Mouse (Mus musculus) embryonic fibroblast, embryonic 13.5 days (primary cell): ENCODE data around the gene Ctdsp2. TPM values are rescaled to one million over a fixed set of nuclear protein-coding genes. Genes with fewer than 3 reads are reported as not detected.

Experiments
- H3K27ac ChIP-seq: 2 replicates; pipeline ENCODE4 v1.5.1; 2012; ENCODE audit warnings: low read length, control low read depth, inconsistent platforms; ENCODE audit not compliant: insufficient read depth
- H3K4me1 ChIP-seq: 2 replicates; pipeline ENCODE4 v1.6.1; 2011; ENCODE audit warnings: low read length; ENCODE audit not compliant: control insufficient read depth, insufficient read depth
- H3K4me3 ChIP-seq: 2 replicates; pipeline ENCODE4 v1.5.1; 2011; ENCODE audit warnings: mild to moderate bottlenecking, control low read depth, low read length; ENCODE audit not compliant: insufficient read depth
- CTCF ChIP-seq: IDR thresholded peaks from 2 replicates; pipeline ENCODE4 v1.5.1; 2011; ENCODE audit warnings: mild to moderate bottlenecking, control low read depth, low read length, moderate library complexity, borderline replicate concordance; ENCODE audit not compliant: insufficient read depth
- POLR2A ChIP-seq: IDR thresholded peaks from 2 replicates; pipeline ENCODE4 v1.6.1; 2011; ENCODE audit warnings: low read depth, mild to moderate bottlenecking, control low read depth, low read length, moderate library complexity
- polyA plus RNA-seq: library from polyadenylated mRNA; stranded (reverse); fragments of >200 nt; gene quantifications from 2 replicates; pipeline ENCODE4 v1.2.4, GENCODE M21; 2011; ENCODE audit warnings: low read depth; ENCODE audit not compliant: missing spikeins, insufficient read length

Ctdsp2 gene
- polyA plus RNA-seq, 1 experiment, result 208 TPM

DNA sequence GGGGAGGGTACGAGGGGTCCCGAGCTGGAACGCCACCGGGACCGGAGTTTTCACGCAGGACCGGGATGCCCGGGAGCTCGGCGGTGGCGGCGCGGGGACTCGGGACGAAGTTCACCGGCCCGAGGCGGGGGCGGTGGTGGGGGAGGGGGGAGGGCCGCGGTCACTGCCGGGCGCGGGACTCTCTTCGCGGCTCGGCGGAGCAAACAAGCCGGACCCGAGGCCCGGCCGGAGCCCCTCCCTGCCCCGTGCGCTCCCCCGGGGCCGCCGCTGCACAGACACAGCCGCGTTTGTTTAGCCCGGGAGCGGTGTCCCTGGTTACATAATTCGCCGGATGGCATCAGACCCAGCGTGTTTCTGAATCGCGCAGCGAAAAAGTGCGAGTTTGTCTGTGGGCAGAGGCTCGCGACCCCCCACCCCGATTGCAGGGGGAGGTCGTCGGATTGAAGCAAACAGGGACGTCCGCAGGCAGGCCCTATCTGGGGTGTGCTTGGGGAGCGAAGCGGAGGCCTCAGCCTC is 1.2 kb downstream of the Ctdsp2 start:
- Histone ChIP-seq H3K4me1 (peaks cover 23% of the 10 kb centered on the region), H3K4me3 (peak overlapping the region; percentile 91), H3K27ac (peak overlapping the region; percentile 98)
- TF ChIP-seq CTCF (no peak), POLR2A (0 out of 2 replicates have a peak, but pooled peaks have one; percentile 9)

DNA sequence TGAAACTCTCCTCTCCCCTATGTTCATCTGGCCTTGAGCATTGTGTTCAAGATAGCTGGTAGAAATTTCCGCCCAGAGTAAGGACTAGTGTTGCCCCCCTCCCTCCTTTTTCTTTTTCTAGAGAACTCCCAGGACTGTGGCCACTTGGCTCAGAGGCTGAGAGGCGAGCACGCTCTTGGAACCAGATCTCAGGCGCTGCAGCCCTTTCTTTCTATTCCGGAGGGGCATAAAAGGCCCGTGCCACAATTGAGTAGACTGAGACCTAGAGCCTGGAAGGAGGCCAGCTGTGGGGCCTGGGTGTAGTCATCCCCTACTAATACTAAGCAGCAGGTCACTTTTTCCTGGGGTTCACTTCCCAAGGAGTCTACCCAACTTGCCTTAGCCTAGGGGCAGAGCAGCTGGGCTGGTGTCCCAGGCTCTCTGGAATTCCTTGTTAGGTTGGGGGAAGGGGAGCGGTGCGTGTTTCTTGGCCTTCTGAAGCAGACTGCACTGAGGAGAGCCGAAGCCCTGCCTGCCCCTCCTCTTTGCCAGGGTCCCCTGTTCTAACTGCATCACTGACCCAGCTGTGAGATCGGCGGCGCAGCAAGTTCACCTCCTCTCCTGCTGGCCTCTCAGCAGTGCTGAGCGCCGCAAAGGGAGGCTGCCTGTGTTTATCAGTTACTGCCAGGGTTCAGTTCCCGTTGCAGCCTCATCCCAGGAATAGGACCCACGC is 1.9 kb downstream of the Ctdsp2 start:
- peak overlapping the region; percentile 88 for H3K27ac ChIP-seq
- peaks cover 23% of the 10 kb centered on the region for H3K4me1 ChIP-seq
- peak overlapping the region; percentile 91 for H3K4me3 ChIP-seq
- TF ChIP-seq CTCF (no peak), POLR2A (no peak)

DNA sequence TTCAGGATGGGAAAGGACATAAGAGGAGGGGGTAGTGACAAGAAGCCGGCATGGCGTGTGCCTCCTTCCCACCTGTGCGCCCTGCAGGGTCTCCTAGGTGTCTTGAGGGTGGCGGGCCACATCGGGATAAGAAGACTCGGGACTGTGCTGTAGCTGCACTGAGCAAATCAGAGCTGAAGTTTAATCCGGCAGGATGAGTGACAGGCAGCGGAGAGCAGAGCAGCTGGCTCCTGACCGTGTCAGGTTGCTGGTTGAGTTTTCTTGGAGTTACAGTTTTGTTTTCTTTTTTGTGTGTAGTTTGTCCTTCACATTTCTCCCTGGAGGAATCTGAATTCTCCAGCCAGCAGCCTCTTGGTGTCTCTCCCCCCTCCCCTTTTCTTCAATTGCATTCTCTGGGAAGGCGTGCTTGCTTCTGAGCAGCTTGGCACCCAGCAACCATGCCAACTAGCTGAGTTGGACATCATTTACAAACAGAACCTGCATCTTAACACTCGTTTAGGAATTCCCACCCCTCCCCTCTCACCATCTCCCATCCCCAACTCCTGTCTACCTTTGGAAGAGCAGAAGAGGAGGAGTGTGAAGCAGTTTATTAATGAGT is 2.5 kb downstream of the Ctdsp2 start:
- Histone ChIP-seq H3K4me1 (peaks cover 23% of the 10 kb centered on the region), H3K4me3 (peak overlapping the region; percentile 91), H3K27ac (peak overlapping the region; percentile 88)
- TF ChIP-seq CTCF (no peak), POLR2A (no peak)

DNA sequence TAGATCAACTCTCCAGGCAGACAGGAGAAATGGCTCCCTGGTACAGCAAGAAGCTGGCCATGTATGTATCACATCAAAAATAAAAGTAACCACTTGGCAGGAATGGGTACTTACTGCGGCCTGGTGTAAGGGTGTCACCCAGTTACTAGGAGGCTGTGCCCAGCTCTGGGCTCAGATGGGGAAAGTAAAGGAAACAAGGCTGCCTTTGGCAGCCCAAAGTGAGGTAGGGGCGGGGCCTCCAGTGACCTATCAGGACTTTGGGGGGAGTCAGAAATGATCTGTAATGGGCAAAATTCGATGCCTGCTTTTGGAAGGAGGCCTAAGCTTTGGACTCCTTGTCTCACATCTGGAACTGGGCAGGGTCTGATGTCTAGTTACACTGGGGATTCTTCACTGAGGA is 3.2 kb downstream of the Ctdsp2 start:
- H3K27ac ChIP-seq, result peak overlapping the region; percentile 88; the same call in 1 of the 2 replicates

DNA sequence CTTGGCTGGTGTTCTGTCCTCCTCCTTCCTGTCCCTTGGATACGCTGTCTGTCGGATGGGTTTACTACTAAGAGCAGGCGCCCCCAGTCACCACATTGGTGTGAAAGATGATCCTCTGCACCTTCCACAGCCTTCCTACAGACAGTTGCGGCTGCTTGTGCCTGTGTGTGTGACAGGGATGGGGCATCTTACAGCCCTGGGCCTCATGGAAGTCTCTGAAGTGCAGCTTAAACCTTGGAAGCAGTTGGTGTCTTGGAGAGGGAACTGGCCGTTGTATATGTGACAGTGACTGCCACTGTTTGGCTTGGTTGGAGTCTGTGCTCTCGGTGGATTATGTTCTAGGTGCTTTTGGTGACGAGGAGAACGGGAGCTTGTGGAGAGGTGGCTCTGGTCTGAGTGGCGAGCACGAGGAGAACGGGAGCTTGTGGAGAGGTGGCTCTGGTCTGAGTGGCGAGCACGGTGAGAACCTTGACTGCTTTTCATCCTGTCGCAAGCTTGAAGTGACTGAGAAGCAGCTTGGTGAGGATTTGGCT is 4.7 kb downstream of the Ctdsp2 start:
- H3K4me3 ChIP-seq, result no peak overlapping the region
- no peak overlapping the region for H3K27ac ChIP-seq
- TF ChIP-seq CTCF (no peak), POLR2A (no peak)
- H3K4me1 ChIP-seq, result peaks cover 29% of the 10 kb centered on the region

More for the DNA sequence above, 3.2 kb downstream of the Ctdsp2 start:
- Histone ChIP-seq H3K4me3 (peak overlapping the region; percentile 91), H3K4me1 (peaks cover 27% of the 10 kb centered on the region)
- TF ChIP-seq POLR2A, result peak; percentile 81
- TF ChIP-seq CTCF, result no peak

DNA sequence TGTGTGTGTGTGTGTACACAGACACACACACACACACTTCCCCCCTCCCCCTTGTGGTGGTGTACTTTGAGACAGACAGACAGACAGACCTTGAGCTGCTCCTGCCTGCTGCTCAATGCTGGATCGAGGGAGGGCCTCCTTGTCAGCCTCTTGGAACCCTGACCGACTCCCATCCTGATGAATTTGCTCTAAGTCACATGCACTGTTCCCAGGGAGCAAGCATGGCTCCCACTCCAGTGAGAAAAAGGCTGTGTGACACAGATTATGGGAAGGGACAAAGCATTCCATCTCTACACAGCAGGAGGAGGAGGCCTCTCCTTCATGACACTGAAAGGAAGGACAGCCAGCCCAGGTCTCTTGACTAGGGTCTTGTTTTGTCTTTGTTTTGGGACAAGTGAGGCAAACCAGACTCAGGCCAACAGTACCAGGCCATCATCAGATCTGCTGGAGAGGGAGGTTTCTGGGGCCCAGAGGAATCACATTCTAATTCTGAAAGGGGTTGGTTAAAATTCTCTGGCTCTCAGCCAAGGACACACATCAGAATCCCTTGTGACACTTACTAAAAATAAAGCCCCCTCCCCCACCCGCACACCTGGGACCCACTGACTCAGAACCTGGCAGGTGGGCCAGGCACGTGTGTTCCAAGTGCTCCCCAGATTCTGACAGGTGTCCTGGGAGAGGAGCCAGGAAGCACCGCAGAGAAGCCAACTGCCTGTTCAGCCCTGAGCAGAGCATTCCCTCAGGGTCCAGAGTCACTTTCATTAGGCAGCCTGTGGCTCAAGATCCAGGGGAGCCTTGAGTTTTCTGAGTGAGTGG is 5.9 kb downstream of the Ctdsp2 start:
- peak overlapping the region; percentile 44 for H3K27ac ChIP-seq
- TF ChIP-seq CTCF (no peak), POLR2A (0 out of 2 replicates have a peak, but pooled peaks have one; percentile 17)
- H3K4me3 ChIP-seq, result no peak overlapping the region
- peaks cover 29% of the 10 kb centered on the region for H3K4me1 ChIP-seq

DNA sequence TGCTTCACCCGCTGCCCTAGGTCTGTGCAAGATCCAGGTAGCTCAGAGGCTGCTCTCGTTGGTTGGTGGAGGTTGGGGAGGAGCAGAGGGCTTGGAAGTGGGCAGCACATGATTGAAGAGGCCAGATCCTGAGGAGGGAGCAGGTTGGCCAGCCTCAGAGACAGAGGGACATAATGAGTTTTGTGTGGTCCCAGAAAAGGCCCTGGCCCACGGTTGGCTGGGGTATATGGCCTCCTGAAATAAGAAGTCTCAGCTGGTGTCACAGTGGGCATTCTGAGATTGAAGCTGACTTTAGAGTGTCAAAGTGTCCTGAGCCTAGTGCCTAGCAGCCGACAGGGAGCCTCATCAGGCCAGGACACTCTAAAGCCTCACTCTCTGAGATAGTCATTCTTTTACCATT is 6.6 kb downstream of the Ctdsp2 start:
- no peak overlapping the region for H3K27ac ChIP-seq
- H3K4me3 ChIP-seq, result no peak overlapping the region
- no peak for TF ChIP-seq CTCF
- H3K4me1 ChIP-seq, result peaks cover 29% of the 10 kb centered on the region

DNA sequence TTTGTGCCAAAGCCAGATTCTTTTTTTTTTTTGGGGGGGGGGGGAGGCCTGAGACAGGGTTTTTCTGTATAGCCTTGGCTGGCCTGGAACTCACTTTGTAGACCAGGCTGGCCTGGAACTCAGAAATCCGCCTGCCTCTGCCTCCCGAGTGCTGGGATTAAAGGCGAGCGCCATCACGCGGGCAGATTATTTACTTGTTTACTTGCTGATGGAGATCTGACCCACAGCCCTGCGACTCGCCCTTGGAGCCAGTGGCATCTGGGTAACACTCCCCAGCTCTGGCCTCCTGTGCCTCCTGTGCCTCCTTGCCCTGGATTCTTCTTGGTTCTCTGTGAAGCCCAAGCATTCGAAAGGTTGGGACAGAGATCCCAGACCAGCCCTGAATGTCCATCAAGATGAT is 7.1 kb downstream of the Ctdsp2 start:
- Histone ChIP-seq H3K4me1 (peaks cover 29% of the 10 kb centered on the region), H3K4me3 (no peak overlapping the region), H3K27ac (no peak overlapping the region)
- TF ChIP-seq POLR2A, result no peak
- TF ChIP-seq CTCF, result no peak

DNA sequence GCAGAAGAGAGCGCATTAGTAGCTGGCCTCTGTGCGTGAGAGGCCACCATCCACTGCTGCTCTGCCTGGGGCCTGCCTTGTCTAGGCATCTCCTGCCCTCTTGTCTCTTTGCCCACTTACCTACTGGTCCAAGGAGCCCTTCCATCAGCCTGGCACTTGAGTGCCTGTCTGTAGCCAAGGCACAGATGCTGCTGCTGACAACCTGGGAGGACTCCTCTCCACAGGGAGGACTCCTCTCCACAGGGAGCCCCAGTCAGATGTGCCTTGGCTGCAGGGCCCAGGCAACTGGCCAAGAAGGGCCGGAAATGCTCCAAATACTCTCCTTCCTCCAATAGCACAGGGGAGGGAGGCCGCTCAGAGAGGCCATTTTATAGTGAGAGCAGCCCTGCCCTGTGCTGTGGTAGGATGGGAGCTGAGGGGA is 8.0 kb downstream of the Ctdsp2 start:
- peak overlapping the region; percentile 52 for H3K27ac ChIP-seq
- peaks cover 29% of the 10 kb centered on the region for H3K4me1 ChIP-seq
- TF ChIP-seq POLR2A (no peak), CTCF (no peak)
- no peak overlapping the region for H3K4me3 ChIP-seq
